Mouse (Mus musculus) small intestine, adult 2 months (tissue): ENCODE data around the gene Prx.

ENCODE experiments used
- CTCF ChIP-seq: fragments of 200-500 bp; IDR thresholded peaks from 2 replicates; pipeline ENCODE4 v1.5.1; 2012; ENCODE audit warnings: low read depth, mild to moderate bottlenecking, control low read depth, inconsistent platforms, low read length, moderate library complexity, mixed read lengths; ENCODE audit not compliant: insufficient replicate concordance, insufficient read length; ENCODE audit errors: extremely low read depth
- POLR2A ChIP-seq: fragments of 200-500 bp; IDR thresholded peaks from 2 replicates; pipeline ENCODE4 v1.6.1; 2012; ENCODE audit warnings: low read depth, mild to moderate bottlenecking, control low read depth, inconsistent platforms, low read length, moderate library complexity

DNA sequence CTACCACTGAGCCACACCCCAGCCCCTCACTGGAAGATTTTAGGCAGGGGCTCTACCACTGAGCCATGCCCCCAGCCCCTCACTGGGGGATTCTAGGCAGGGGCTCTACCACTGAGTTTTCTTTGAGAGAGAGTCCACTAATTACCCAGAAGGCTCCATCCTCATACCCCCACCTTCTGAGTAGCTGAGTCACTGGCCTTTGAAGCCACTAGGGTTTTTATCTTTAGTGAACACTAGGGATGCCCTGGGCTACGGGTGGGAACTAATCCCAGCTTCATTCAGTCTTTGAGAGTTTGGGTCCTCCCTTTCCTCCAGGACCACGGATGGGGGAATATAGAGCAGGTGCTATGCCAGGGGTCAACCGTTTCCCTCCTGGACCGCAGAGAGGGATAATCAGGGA is 40.5 kb upstream of the Prx start:
- TF ChIP-seq POLR2A (no peak), CTCF (no peak)
